Mouse (Mus musculus): Measurements from ENCODE around the gene Gbf1.

Gene Gbf1

GRCm38 (mm10) chr19:46223118-46223517 is 70.8 kb downstream of the Gbf1 start:
- DNase-seq (ENCODE audit: low spot score in 2 of 2), result no peak

GRCm38 (mm10) chr19:46224882-46225281 is 72.6 kb downstream of the Gbf1 start:
- no peak for DNase-seq (ENCODE audit: low spot score in 2 of 2)

GRCm38 (mm10) chr19:46225506-46225905 is 73.2 kb downstream of the Gbf1 start:
- no peak for DNase-seq (ENCODE audit: low spot score in 2 of 2)

GRCm38 (mm10) chr19:46226295-46226694 is 74.0 kb downstream of the Gbf1 start:
- no peak for DNase-seq (ENCODE audit: low spot score in 2 of 2)

- DNase-seq (ENCODE audit: low spot score in 2 of 2), result no peak
Observed at GRCm38 (mm10) chr19:46227300-46227699, 75.0 kb downstream of the Gbf1 start.

GRCm38 (mm10) chr19:46234450-46234849 is 82.1 kb downstream of the Gbf1 start:
- DNase-seq (ENCODE audit: low spot score in 2 of 2), result no peak

- no peak for DNase-seq (ENCODE audit: low spot score in 2 of 2)
Observed at GRCm38 (mm10) chr19:46236658-46237057, 84.3 kb downstream of the Gbf1 start.

GRCm38 (mm10) chr19:46240246-46240645 is 87.9 kb downstream of the Gbf1 start:
- DNase-seq (ENCODE audit: low spot score in 2 of 2), result peak in 1 of 2 experiments; percentile 29

GRCm38 (mm10) chr19:46242416-46242815 is 90.1 kb downstream of the Gbf1 start:
- no peak for DNase-seq (ENCODE audit: low spot score in 2 of 2)

- no peak for DNase-seq (ENCODE audit: low spot score in 2 of 2)
Observed at GRCm38 (mm10) chr19:46244628-46245027, 92.3 kb downstream of the Gbf1 start.

- DNase-seq (ENCODE audit: low spot score in 2 of 2), result peak in 1 of 2 experiments; percentile 26
Observed at GRCm38 (mm10) chr19:46248991-46249390, 96.7 kb downstream of the Gbf1 start.

GRCm38 (mm10) chr19:46254163-46254752 is 101.9 kb downstream of the Gbf1 start:
- no peak for DNase-seq (ENCODE audit: low spot score in 2 of 2)

- no peak for DNase-seq (ENCODE audit: low spot score in 2 of 2)
Observed at GRCm38 (mm10) chr19:46264762-46265161, 112.5 kb downstream of the Gbf1 start.

- no peak for DNase-seq (ENCODE audit: low spot score in 2 of 2)
Observed at GRCm38 (mm10) chr19:46275307-46275706, 123.0 kb downstream of the Gbf1 start.

GRCm38 (mm10) chr19:46282081-46282849 is 130.0 kb downstream of the Gbf1 start:
- DNase-seq (ENCODE audit: low spot score in 2 of 2), result no peak

GRCm38 (mm10) chr19:46284686-46285085 is 132.4 kb downstream of the Gbf1 start:
- DNase-seq (ENCODE audit: low spot score in 2 of 2), result no peak

GRCm38 (mm10) chr19:46285631-46286030 is 133.3 kb downstream of the Gbf1 start:
- DNase-seq (ENCODE audit: low spot score in 2 of 2), result no peak

GRCm38 (mm10) chr19:46286047-46286446 is 133.7 kb downstream of the Gbf1 start:
- DNase-seq (ENCODE audit: low spot score in 2 of 2), result no peak

GRCm38 (mm10) chr19:46286926-46287325 is 134.6 kb downstream of the Gbf1 start:
- DNase-seq (ENCODE audit: low spot score in 2 of 2), result no peak

- DNase-seq (ENCODE audit: low spot score in 2 of 2), result no peak
Observed at GRCm38 (mm10) chr19:46287566-46287965, 135.3 kb downstream of the Gbf1 start.

GRCm38 (mm10) chr19:46290535-46291105 is 138.3 kb downstream of the Gbf1 start:
- DNase-seq (ENCODE audit: low spot score in 2 of 2), result no peak

GRCm38 (mm10) chr19:46296938-46297337 is 144.6 kb downstream of the Gbf1 start:
- DNase-seq (ENCODE audit: low spot score in 2 of 2), result no peak
